Mouse (Mus musculus) right cerebral cortex, postnatal 25 days (tissue): ENCODE results near the gene Tecpr1.

Experiments
- DNase-seq: peaks from one replicate; pipeline ENCODE4 v3.0.0; 2022

Tecpr1 gene

DNA sequence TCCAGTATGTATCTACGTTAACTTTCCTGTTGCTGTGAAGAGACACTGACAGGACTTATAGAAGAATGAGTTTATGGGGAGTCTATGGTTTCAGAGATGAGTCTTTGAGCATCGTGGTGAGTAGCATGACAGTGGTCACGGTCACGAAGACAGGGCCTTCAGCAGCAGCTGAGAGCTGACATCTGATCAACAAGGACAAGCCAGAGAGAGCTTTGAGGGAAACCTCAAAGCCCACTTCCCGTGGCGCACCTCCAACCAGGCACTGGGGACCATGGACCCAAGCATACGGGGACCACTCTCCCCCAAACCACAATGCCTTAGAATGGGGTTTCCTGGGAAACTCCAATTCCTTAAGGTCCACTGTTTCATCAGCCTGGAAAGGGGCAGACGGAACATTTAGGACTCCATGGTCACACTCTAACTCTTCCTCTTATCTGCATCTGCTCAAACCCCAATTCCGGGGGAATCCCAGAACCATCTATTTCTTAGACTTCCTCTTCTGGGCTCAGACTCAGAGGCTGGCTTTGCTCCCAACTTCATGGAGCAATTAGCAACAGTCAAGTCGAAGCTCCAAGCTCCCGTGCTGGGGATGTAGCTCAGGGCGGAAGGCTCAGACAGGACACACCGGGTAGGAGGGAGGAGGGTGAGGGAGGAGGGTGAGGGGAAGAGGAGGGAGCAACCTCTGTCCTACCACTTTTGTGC is 28.6 kb upstream of the Tecpr1 start:
- no peak for DNase-seq

DNA sequence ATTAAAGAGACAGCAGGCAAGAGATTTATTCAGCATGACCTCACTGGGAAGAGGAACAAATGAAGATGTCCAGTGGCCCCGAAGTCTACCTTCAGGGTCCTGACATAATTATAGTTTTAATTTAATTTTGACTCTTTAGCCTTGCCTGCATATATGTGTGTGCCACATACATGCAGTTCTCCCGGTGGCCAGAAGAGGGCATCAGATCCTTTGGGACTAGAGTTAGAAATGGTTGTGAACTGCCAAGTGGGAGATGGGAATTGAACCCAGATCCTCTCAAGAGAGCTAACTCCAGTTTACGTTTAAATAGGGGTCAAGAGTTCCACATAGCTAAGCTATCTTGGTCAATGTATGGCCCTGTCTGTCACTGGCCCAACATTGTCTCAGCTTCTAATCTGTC is 26.5 kb upstream of the Tecpr1 start:
- DNase-seq = no peak

DNA sequence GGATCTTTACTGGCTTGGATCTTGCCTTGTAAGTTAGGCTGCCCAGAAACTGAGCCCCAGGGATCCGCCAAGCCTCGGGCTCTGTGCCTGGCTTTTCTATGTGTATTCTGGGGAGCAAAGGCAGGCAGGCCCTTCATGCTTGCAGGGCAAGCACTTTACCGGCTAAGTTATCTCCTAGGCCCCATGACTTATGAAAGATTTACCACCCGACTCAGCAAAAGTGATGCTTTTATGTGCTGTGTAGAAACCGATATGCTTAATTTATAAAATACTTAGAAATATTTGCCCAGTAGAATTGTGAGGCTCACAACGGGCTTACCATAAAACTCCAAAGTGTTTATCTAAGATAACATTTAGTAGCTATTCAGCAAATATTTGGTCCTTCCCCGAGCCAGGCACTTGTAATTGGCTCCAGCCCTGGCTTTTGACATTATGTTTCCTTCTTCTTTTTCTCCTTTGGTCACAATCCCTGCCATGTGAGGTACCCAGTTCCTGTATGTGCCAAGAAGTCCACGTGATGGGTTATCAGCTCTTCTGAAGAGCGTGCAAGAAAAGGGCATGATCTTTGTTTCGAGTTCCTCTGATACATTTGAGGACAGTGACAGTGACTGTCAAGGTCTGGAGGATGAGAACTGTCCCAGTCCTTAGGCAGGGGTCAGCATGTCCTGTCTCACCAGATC is 24.6 kb upstream of the Tecpr1 start:
- DNase-seq = no peak

DNA sequence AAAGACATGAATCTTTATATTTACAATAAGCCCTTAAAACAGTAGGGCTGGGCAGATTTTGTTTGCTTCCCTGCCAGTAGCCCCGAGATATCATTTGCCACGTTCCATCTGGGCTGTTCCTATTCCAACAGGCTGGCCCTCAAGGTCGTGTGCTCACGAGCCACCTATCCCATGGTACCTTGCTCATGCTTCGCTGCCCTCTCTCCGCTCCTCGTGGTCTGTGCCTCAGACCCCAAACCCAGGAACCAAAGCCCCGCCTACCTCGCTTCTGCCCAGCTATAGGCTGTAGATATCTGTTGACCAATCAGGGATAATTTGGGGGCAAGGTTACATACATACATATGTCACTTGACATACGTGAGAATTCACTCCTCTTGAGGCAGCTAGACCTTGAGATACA is 23.9 kb upstream of the Tecpr1 start:
- no peak for DNase-seq

DNA sequence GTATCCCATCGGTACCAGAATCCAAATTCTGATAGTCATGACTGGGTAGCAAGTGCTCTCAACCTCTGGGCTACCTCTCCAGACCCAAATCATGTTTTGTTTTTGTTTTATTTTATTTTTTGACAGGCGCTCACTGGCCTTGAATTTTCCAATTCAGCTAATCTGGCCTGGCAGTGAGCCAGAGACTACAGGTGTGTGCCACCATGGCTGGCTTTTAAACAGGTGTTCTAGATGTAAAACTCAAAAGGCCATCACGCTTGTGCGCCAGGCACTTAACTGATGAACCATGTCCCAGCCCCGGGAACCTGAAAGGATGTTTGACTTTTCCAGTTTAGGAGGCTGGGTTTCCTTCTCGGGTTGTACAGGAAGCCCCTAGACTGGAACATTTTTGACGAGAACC is 23.3 kb upstream of the Tecpr1 start:
- no peak for DNase-seq

DNA sequence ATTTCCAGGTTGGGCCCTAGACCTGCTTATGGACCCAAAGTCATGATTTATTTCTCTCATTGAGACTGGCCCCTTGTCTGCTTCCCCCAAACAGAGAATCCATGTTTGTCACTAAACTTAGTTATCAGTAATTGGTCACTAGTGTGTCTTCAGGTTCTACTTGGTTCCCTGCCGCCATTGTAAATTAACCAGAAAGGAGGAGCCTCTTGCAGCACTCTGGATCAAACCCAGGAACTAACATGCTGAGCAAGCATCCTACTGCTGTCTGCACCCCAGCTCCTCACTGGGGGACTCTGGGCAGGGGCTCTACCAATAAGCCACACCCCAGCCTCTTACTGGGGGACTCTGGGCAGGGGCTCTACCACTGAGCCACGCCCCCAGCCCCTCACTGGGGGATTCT is 22.2 kb upstream of the Tecpr1 start:
- DNase-seq = no peak

DNA sequence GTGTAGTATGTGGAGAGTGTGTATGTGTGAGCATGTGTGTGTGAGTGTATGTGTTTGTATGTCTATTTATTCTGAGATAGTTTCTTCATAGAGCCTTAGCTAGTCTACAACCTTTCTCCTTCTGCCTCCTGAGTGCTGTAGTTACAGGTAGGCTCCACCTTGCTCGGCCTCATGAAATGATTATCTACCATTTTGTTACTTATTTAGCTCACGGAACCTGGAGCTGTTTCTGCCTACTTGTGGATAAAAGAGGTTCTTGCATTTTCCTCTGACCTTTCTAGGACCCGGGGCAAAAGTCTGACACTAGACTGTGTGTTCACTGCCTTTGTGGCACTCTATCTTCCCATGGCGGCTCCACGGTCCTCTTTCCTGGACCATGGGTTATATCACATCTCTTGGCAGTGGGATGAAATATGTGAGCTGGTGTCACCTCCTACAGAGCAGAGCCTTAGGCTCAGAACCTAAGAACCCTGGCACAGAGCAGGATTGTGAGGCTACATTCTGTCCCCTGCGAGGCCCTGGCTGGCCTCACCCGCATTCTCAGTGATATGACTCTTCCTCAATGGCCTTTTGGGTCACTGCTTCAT is 20.6 kb upstream of the Tecpr1 start, which contains the start of gene Bri3:
Bri3 (plus strand) TSS at position 537 of the 587 bp plus-strand sequence.
- DNase-seq = no peak

DNA sequence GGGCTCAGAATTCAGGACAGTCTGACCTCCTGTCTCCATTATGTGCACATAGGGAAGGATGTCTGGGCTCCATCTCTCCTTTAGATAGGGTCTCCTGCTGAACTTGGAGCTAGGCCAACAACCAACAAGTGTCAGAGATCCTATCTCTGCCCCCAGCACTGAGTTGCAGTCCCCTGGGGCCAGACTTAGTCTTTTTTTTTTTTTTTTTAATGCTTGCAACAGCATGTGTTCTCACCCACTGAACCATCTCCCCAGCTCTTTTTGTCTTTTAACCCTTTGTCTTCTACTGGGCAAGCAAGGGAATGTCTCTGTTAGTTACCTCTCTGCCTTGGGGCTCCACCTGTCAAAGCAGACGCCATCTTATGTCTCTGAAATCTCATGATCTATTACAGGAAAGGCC is 15.6 kb upstream of the Tecpr1 start:
- no peak for DNase-seq

DNA sequence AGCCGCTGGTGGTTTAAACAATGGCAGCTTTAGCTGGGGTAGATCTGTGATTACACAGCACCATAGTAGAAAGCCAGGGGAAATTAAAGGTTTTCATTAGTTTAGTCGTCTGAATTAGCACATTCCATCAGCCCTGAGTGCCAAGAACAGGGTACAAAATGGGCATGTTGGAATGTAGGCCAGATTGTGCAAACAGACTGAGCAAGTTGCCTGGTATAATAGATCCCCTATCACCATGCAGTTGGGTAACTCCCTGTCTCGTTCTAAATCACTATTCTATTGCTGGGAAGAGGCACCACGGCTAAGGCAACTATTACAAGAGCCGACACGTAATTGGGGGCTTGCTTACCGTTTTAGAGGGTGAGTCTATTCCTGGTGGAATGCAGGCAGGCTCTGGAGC is 11.3 kb upstream of the Tecpr1 start:
- DNase-seq = no peak

DNA sequence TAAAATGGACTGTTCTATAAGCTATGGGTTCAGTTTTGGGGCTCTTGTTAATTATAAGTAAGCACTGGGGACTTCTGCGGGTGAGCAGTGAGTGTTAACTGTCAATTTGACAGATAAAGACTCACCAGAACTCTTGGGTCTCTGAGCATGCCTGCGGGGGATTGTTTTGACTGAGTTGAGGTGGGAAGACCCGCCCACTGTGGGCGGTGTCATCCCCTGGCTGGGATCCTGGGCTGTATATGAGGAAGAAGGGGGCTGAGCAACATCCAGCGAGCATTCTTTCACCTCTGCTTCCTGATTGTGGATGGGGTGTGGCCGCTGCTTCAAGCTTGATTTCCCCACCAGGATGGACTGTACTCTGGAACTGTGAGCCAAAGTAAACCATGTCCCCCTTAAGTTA is 10.8 kb upstream of the Tecpr1 start:
- no peak for DNase-seq

DNA sequence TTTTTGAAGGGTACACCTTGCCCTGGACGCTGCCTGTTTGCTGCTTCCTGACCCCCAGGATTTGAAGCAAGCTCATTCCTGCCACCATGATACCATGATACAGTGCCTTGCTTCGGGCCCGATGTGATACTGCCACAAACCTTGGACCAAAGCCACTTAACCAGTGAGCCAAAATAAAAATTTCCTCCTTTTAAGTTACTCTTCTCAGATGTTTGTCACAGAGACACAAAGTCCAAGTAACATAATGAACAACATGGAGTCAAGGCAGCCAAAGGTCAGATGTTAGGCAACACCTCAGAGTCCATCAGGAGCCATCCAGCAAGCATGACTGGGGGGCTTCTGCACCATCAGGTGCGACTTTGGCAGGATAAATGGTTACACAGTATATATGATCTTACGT is 9.1 kb upstream of the Tecpr1 start:
- DNase-seq = no peak

DNA sequence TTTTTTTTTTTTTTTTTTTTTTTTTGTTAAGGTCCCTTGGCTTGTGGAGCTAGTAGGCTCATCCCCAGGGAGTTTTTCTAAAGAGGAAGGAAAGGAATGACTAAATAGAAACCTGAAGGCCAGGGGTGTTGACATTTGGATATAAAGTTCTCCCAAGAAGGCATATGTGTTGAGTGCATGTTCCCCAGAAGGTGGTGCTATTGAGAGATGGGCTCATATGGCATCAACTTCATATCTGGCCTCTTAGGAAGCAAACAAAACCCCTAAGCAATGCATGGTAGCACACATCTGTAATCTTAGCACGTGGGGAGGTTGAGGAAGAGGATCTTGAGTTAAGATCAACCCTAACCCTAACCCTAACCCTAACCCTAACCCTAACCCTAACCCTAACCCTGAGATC is 8.0 kb upstream of the Tecpr1 start:
- no peak for DNase-seq

DNA sequence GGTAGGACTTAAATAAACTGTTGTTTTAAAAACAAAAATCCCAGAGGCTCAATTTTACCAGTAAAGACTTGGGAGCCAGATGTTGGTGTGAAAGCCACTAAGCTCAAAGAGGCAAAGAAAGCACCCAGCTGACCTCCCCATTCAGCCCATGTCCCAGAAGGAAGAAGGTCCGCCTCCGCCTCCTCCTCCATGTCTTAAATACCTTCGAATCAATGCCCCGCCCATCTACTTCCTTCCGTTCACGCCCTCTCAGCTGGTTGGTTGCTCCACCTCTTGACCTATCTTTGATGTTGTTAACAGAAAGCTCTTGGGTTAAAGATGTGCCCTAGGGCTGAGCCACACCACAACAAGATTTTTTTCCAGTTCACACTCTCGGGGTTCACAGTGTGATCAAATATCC is 6.8 kb upstream of the Tecpr1 start:
- no peak for DNase-seq

DNA sequence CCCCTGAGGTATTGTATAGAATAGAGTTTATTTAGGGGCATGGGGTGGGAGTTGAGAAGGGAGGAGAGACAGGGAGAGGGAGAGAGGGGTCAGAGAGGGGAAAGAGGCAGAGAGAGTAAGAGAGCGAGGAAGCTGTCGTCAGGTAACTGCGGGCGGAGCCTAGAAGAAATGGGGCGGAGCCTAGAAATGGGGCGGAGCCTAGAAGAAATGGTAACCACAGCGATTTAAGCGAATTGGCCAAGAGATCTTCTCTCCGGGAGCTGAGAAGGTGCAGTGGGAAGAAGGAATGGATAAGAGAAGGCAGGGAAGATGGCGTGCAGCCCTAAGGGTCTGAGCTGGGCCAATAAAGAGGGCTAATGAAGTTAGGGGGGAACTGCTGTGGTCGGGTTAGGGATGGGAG is 2.8 kb upstream of the Tecpr1 start:
- no peak for DNase-seq

DNA sequence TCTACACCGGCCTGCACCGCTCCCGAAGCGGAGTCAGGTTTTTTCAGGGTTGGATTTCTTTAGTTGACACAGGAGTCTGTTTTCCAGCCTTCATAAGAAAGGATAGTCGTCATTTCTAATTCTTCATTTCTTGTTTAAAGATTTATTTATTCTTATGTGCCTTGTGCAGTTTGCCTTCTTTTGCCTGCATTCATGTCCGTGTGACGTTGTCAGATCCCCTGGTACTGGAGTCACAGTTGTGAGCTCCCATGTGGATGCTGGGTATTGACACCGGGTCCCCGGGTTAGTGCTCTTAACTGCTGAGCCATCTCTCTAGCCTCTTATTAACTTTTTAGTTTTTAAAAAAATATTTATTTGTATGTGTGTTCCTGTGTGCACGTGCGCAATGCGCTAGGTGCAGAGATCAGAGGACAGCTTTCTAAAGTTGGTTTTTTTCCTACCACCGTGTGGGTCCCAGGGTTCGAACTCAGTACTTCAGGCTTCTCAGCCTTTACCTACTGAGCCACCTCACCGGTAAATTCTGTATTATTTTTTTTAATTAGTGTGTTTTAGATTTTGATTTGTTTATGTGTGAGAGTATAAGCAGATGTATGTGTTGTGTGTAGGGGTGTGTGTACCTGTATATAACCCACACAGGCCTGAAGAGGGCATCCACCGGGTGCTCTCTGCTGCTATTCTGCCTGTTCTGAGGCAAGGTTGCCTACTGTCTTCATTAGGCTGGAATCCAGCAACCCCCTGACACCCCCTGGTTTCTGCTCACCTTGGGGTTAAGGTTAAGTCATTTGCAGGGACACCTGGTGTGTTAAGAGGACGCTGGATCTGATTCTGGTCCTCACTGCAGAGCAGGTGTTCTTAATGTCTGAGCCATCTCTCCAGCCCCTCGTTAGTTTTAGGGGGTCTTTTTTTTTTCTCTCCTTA is 743 bp upstream of the Tecpr1 start:
- no peak for DNase-seq

DNA sequence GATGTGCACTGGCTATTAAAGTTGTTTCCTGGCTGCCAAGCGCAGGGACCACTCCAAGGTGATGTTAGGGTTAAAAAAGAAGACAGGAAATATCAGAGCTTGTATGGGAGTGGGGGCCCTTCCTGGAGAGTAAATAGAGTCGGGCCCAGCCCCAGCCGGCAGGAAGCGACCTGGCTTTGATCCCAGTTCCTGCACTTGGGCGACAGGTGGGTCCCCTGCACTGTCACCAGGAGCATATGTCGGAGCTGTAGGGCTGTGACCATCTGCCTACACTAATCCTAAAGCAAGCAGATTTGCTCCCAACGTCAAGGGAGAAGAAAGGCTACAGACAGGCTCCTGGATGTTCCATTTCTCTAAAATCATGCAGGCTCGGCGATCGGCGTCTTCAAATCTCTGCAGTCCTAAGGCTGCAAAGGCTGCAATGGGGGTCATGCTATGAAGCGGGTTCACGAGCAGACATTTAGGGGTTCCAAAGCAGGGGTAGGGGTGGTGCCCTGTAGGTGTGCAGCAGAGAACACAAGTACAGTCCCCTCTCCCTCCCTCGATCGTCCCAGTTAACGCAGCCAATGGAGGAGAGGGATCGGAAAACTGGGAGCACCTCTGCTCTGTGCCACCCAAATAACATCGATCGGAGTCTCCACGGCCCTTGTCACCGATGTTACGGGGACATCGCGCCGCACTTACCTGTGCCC is 458 bp downstream of the Tecpr1 start:
- DNase-seq = no peak

DNA sequence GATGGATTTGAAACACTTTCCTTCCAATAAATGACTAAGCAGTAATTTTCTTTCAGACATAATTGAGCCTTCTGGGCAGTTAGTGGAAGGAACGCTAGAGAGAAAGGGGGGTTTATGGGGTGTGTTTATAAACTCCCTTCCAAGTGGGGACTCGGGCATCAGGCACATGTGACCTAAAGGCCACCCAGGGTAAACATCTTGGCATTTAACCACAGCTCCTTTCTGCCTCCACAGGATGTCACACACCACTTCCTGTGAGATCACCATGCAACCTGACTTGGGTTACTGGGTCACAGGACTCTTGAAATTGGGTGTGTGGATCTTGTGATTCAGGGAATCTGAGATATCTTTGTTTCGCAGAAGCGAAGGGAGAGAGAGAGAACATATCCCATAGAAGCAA is 2.1 kb downstream of the Tecpr1 start:
- no peak for DNase-seq

DNA sequence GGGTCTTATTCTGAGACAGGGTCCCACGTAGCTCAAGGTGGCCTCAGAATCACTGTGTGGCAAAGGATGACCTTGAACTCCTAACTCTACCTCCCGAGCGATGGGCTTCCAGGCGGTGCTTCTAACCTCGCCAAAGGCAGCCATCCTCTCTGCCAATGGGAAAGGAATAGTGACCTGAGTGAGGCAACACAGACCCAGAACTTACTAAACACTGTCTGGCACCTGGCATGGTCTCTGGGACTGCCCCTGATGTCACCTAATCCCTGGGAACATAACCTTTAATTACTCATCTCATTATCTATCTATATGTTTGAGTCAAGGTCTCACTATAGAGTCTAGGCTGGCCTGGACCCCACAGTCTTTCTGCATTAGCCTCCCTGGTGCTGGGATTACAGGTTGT is 3.5 kb downstream of the Tecpr1 start:
- no peak for DNase-seq

DNA sequence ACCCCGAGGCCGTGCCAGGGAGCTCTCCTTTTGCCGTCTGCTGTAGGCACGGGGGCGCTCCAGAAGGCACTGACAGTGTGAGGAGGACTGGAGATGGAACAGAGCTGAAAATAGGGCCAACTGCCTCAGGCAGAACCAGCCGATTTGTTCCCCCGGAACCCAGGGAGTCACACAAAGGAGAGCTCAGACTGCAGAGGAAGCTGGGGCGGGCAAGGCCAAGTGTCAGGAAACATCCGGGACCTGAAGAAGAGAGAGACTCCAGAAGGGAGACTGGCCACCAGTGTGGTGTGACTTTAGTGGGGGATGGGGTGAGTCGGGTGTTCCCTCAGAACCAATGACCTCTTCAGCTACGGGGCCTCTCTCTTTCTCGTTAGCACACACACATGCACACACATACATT is 4.1 kb downstream of the Tecpr1 start:
- DNase-seq = no peak

DNA sequence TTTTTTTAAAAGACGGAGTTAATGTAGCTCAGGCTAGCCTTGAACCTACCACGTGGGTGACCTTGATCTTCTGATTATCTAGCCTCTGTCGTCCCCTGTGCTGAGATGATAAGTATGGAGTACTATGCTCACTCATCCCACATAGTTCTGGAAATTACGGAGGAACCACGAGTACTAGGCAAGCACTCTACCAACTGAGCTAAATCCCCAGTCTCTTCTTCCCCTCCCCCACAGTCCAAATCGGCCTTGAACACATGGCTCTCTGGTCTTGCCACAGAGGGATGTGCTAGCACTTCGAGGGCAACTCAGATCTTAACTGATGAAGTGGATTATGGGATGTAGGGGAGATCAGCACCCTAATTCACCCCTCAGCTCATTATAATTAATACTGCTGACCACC is 5.4 kb downstream of the Tecpr1 start:
- DNase-seq = no peak

DNA sequence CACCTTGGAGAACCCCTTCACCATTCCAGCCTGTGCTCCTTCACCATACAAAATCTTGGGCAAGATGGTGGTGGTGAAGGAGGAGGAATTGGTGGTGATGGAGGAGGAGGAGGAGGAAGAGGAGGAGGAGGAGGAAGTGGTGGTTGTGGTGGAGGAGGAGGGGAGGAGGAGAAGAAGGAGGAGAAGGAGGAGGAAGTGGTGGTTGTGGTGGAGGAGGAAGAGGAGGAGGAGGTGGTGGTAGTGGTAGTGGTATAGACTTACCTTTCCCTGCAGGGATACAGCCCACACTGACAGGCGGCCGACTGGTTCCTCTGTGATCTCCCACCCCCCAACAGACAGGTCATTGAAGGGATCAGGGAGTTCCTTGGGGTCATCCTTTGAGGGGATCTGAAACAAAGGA is 7.4 kb downstream of the Tecpr1 start:
- DNase-seq = no peak

DNA sequence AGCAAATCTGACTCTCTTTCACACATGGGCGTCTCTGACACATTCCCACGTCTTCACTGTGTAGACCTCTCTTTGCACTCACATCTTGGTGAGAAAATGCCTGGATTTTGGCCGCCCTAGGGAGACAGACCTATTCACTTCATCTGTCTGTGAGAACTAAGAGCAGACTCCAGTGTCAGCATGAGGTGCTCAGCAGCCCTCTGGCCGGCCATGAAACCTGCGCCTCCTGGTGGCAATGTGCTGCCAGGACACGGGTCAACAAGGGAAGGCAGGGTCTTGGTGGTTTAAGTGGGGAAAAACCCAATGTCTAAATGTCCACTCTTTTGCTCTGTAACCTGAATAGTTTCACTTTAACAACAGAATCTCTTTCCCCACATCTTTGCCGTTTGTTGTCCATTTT is 9.0 kb downstream of the Tecpr1 start:
- DNase-seq = no peak

DNA sequence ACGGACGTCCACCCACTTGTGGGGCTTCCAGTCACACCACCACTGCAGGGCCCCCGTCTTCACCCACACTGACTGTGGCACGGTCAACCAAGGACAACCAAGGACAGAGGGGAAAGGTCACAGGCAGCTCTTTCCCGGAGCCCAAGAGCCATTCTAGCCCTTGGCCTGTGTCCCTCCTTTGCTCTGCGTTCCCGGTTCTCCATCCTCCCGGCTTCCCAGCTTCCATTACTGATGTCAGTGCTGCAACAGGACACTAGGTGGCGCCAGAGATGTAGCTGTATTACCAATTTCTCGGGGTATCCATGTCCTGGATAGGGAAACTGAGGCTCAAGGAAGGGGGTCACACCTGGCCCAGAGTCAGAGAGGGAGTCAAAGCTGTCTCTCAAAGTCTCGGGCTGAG is 15.9 kb downstream of the Tecpr1 start:
- DNase-seq = no peak
